ENCODE assay signal across 20 mouse cellular contexts in genomic region chr2:143451256-143451655, GRCm38 (mm10).
DNase-seq lines count a peak whose midpoint lies in the region; ATAC-seq and TF ChIP-seq lines count a peak whose summit lies in the region.
"Had no signal": no experiment of that assay in that cellular context is flagged by ENCODE, and none has a peak within 500 bp of the region (broad histone marks: within the 10 kb centered on the region; RNA-seq: fewer than 3 reads in every experiment).

No protein-coding gene starts in this region.

- intact Hi-C loops in left cerebral cortex, adult 2 months (cut with DNase I), result loop anchor here (2.0 to 10.0 kb wide), 4 partner anchors 79 to 236 kb away; partner anchors contain the start of gene Pcsk2

- H3K9me3 ChIP-seq in stomach, postnatal 0 days (ENCODE audit: control insufficient read depth, low read length), result no peaks in the 10 kb centered on the region
- H3K9me3 ChIP-seq: embryonic facial prominence, embryonic 12.5 days; heart, embryonic 12.5 days; hindbrain, embryonic 15.5 days had no signal

- WGBS in stomach, postnatal 0 days, result 46% methylated on average over 2 of the region's 2 CpGs

- H3K27me3 ChIP-seq in stomach, postnatal 0 days (ENCODE audit: control insufficient read depth, insufficient read depth, low read length), result no peaks in the 10 kb centered on the region
- H3K27me3 ChIP-seq: embryonic facial prominence, embryonic 12.5 days; heart, embryonic 12.5 days; hindbrain, embryonic 15.5 days had no signal

- peak; percentile 95 for ATAC-seq in frontal cortex, adult (ENCODE audit: low TSS enrichment)
- no peak for ATAC-seq in stomach, postnatal 0 days (ENCODE audit: low FRiP score, low TSS enrichment)
- ATAC-seq: forebrain, embryonic 16.5 days; intestine, embryonic 16.5 days; liver, postnatal 0 days had no signal

- TF ChIP-seq EP300 in stomach, postnatal 0 days (optimal IDR thresholded peaks at IDR 0.05), result no peak

- H3K4me1 ChIP-seq in stomach, postnatal 0 days (replicated peaks; ENCODE audit: control insufficient read depth, insufficient read depth), result no peaks in the 10 kb centered on the region
- H3K4me1 ChIP-seq: embryonic facial prominence, embryonic 12.5 days; heart, embryonic 12.5 days; hindbrain, embryonic 15.5 days had no signal

- no peaks in the 10 kb centered on the region for H3K36me3 ChIP-seq in stomach, postnatal 0 days (ENCODE audit: control insufficient read depth, insufficient read depth, low read length)
- H3K36me3 ChIP-seq: embryonic facial prominence, embryonic 12.5 days; heart, embryonic 12.5 days; hindbrain, embryonic 15.5 days had no signal

- H3K27ac ChIP-seq in left cerebral cortex, adult 2 months, result peak overlapping the region; percentile 75
- no peak overlapping the region for H3K27ac ChIP-seq in stomach, postnatal 0 days (replicated peaks)
- H3K27ac ChIP-seq: embryonic facial prominence, embryonic 12.5 days; hindbrain, embryonic 15.5 days had no signal

- DNase-seq in layer of hippocampus, adult 18-20 months (ENCODE audit: low spot score in 2 of 2), result peak; percentile 11 to 61
- no peak for DNase-seq in layer of hippocampus, postnatal 10 days (ENCODE audit: low spot score in 2 of 2)
- DNase-seq in left cerebral cortex, adult 2 months (ENCODE audit: extremely low spot score in 1 of 2, low spot score in 2 of 2), result peak; percentile 23 to 34
- DNase-seq in right cerebral cortex, postnatal 25 days, result peak; percentile 12
- DNase-seq in gastrocnemius, postnatal 25 days, result no peak
- no peak for DNase-seq in stomach, postnatal 0 days (ENCODE audit: low spot score)
- DNase-seq: adrenal gland, postnatal 14 days; cerebellum, adult 18-20 months; liver; liver, postnatal 0 days; lung, postnatal 36 days; retina, postnatal 1 day; thymus, postnatal 25 days had no signal

- H3K4me2 ChIP-seq in stomach, postnatal 0 days (replicated peaks; ENCODE audit: low read depth), result no peak overlapping the region
- H3K4me2 ChIP-seq: embryonic facial prominence, embryonic 12.5 days; heart, embryonic 12.5 days; hindbrain, embryonic 15.5 days; midbrain, embryonic 11.5 days had no signal

- no peak for TF ChIP-seq CTCF in left cerebral cortex, adult 2 months (IDR thresholded peaks at IDR 0.05)
- no peak for TF ChIP-seq CTCF in stomach, postnatal 0 days (IDR thresholded peaks at IDR 0.05; ENCODE audit: low read depth)

- no peak overlapping the region for H3K9ac ChIP-seq in stomach, postnatal 0 days (ENCODE audit: low read length)
- H3K9ac ChIP-seq: embryonic facial prominence, embryonic 12.5 days; heart, embryonic 12.5 days; hindbrain, embryonic 15.5 days; liver, postnatal 0 days had no signal

- no peak overlapping the region for H3K4me3 ChIP-seq in left cerebral cortex, adult 2 months
- no peak overlapping the region for H3K4me3 ChIP-seq in stomach, postnatal 0 days (ENCODE audit: low read depth, low read length)
- H3K4me3 ChIP-seq: embryonic facial prominence, embryonic 12.5 days; heart, embryonic 12.5 days; hindbrain, embryonic 15.5 days had no signal

Comparison
In these comparisons a context has a peak if more than half of its experiments do, and no peak if none do; other contexts are left out.
1. DNase-seq: peak in layer of hippocampus, adult 18-20 months (2 of 2), left cerebral cortex, adult 2 months (2 of 2) and right cerebral cortex, postnatal 25 days (single experiment); none in layer of hippocampus, postnatal 10 days (0 of 2), gastrocnemius, postnatal 25 days (single experiment) and stomach, postnatal 0 days (single experiment).